Mouse (Mus musculus) liver, embryonic 18 days (tissue): ENCODE measurements around the gene Tnfaip8l1. TPM values are rescaled to one million over a fixed set of nuclear protein-coding genes. Genes with fewer than 3 reads are reported as not detected.

ENCODE experiments used
- polyA plus RNA-seq: library from polyadenylated mRNA; depleted of rRNA; stranded (reverse); fragments of >200 nt; gene quantifications from 2 replicates; pipeline ENCODE4 v1.2.3, GENCODE M21; 2012; rRNA removed

The Tnfaip8l1 gene
- polyA plus RNA-seq: 2.3 and 2.7 TPM in 2 replicates

GRCm38 (mm10) chr17:56162231-56162774, at the start of gene Tnfaip8l1:
Gene Tnfaip8l1, plus strand, starts transcription at chr17:56162477.

GRCm38 (mm10) chr17:56117251-56117710, 45.0 kb upstream of the Tnfaip8l1 start, which contains the start of gene Plin5:
Gene Plin5, minus strand, starts transcription at chr17:56117596.

GRCm38 (mm10) chr17:56121826-56122225, 40.5 kb upstream of the Tnfaip8l1 start, which contains the start of gene Lrg1:
Gene Lrg1, minus strand, starts transcription at chr17:56122001.

GRCm38 (mm10) chr17:56139858-56140595, 22.2 kb upstream of the Tnfaip8l1 start, which contains the start of gene Sema6b:
Gene Sema6b, minus strand, starts transcription at chr17:56140343.

GRCm38 (mm10) chr17:56183658-56184103, 21.4 kb downstream of the Tnfaip8l1 start, which contains the start of gene Mydgf:
Gene Mydgf, minus strand, starts transcription at chr17:56183920.

GRCm38 (mm10) chr17:56218377-56219191, 56.3 kb downstream of the Tnfaip8l1 start, which contains the start of gene Dpp9:
Gene Dpp9, minus strand, starts transcription at chr17:56218905.

Other genes with a start within 250 kb of the Tnfaip8l1 start
- gene Zfp119b, start 213.0 kb upstream of the Tnfaip8l1 start, polyA plus RNA-seq: 1.1 and 1.5 TPM in 2 replicates
- 9.9 and 13.9 TPM in 2 replicates for gene Ebi3, start 209.8 kb upstream of the Tnfaip8l1 start, polyA plus RNA-seq
- 4.5 and 5.0 TPM in 2 replicates for gene Yju2, start 203.4 kb upstream of the Tnfaip8l1 start, polyA plus RNA-seq
- 0.44 and 0.54 TPM in 2 replicates for gene Shd, start 192.0 kb upstream of the Tnfaip8l1 start, polyA plus RNA-seq
- 0.07 and 0.12 TPM in 2 replicates for gene Fsd1, start 176.0 kb upstream of the Tnfaip8l1 start, polyA plus RNA-seq
- gene Stap2, start 156.9 kb upstream of the Tnfaip8l1 start, polyA plus RNA-seq: 15.6 and 16.5 TPM in 2 replicates
- 28.4 and 34.8 TPM in 2 replicates for gene Mpnd, start 156.8 kb upstream of the Tnfaip8l1 start, polyA plus RNA-seq
- 36.6 and 39.4 TPM in 2 replicates for gene Sh3gl1, start 125.8 kb upstream of the Tnfaip8l1 start, polyA plus RNA-seq
- 6.3 and 6.8 TPM in 2 replicates for gene Chaf1a, start 122.0 kb upstream of the Tnfaip8l1 start, polyA plus RNA-seq
- gene Ubxn6, start 87.4 kb upstream of the Tnfaip8l1 start, polyA plus RNA-seq: 16.2 and 18.5 TPM in 2 replicates
- 21.8 and 24.8 TPM in 2 replicates for gene Hdgfl2, start 82.8 kb upstream of the Tnfaip8l1 start, polyA plus RNA-seq
- 1.8 and 2.7 TPM in 2 replicates for gene Plin4, start 52.7 kb upstream of the Tnfaip8l1 start, polyA plus RNA-seq
- 30.3 and 41.4 TPM in 2 replicates for gene Plin5, start 44.9 kb upstream of the Tnfaip8l1 start, polyA plus RNA-seq
- gene Lrg1, start 40.5 kb upstream of the Tnfaip8l1 start, polyA plus RNA-seq: 27.0 and 30.1 TPM in 2 replicates
- gene Sema6b, start 22.1 kb upstream of the Tnfaip8l1 start, polyA plus RNA-seq: 3.1 and 4.3 TPM in 2 replicates
- gene Mydgf, start 21.4 kb downstream of the Tnfaip8l1 start, polyA plus RNA-seq: 55.4 and 56.7 TPM in 2 replicates
- gene Dpp9, start 56.4 kb downstream of the Tnfaip8l1 start, polyA plus RNA-seq: 16.5 and 19.1 TPM in 2 replicates
- 5.1 and 5.5 TPM in 2 replicates for gene Fem1a, start 94.3 kb downstream of the Tnfaip8l1 start, polyA plus RNA-seq
- gene Ticam1, start 114.3 kb downstream of the Tnfaip8l1 start, polyA plus RNA-seq: 6.8 and 8.0 TPM in 2 replicates
- 13.8 and 16.0 TPM in 2 replicates for gene Plin3, start 130.4 kb downstream of the Tnfaip8l1 start, polyA plus RNA-seq
- gene Arrdc5, start 137.8 kb downstream of the Tnfaip8l1 start, polyA plus RNA-seq: not detected in 2 replicates
- 33.6 and 34.3 TPM in 2 replicates for gene Uhrf1, start 140.8 kb downstream of the Tnfaip8l1 start, polyA plus RNA-seq
- gene Kdm4b, start 163.6 kb downstream of the Tnfaip8l1 start, polyA plus RNA-seq: 5.8 and 6.7 TPM in 2 replicates